Mouse (Mus musculus) intestine, postnatal 0 days (tissue): Measurements from ENCODE around the gene Cul4b. TPM values are rescaled to one million over a fixed set of nuclear protein-coding genes. Genes with fewer than 3 reads are reported as not detected.

Source experiments
- ATAC-seq: fragments of 200-750 bp; cut with Nextera tagmentation; 2 replicates; pipeline ENCODE4 v1.8.0; 2017; ENCODE audit warnings: mild to moderate bottlenecking, moderate TSS enrichment, moderate library complexity
- H3K27ac ChIP-seq: fragments of 300-500 bp; sonication (generic); 2 replicates; pipeline ENCODE4 v1.5.1; 2014; ENCODE audit warnings: mild to moderate bottlenecking, low read depth, low read length, moderate library complexity
- H3K27me3 ChIP-seq: fragments of 300-500 bp; sonication (generic); replicated peaks from 2 replicates; pipeline ENCODE4 v1.6.1; 2014; ENCODE audit warnings: low read length, mixed read lengths; ENCODE audit not compliant: control insufficient read depth, insufficient read depth
- H3K36me3 ChIP-seq: fragments of 300-500 bp; sonication (generic); 2 replicates; pipeline ENCODE4 v1.6.1; 2014; ENCODE audit warnings: mild to moderate bottlenecking, moderate library complexity; ENCODE audit not compliant: control insufficient read depth, insufficient read depth
- H3K4me1 ChIP-seq: fragments of 300-500 bp; sonication (generic); replicated peaks from 2 replicates; pipeline ENCODE4 v1.6.1; 2014; ENCODE audit warnings: antibody characterized with exemption, low read length, mixed read lengths; ENCODE audit not compliant: control insufficient read depth, insufficient read depth
- H3K4me2 ChIP-seq: fragments of 300-500 bp; sonication (generic); replicated peaks from 2 replicates; pipeline ENCODE4 v1.6.1; 2014; ENCODE audit warnings: low read depth, mild to moderate bottlenecking, moderate library complexity
- H3K4me3 ChIP-seq: fragments of 300-500 bp; sonication (generic); 2 replicates; pipeline ENCODE4 v1.5.1; 2014; ENCODE audit warnings: low read depth, low read length
- H3K9ac ChIP-seq: fragments of 300-500 bp; sonication (generic); 2 replicates; pipeline ENCODE4 v1.6.1; 2014; ENCODE audit warnings: mild to moderate bottlenecking, low read depth, low read length
- H3K9me3 ChIP-seq: fragments of 300-500 bp; sonication (generic); 2 replicates; pipeline ENCODE4 v1.6.1; 2016; ENCODE audit warnings: mixed run types; ENCODE audit not compliant: control insufficient read depth
- CTCF ChIP-seq: sonication (generic); IDR thresholded peaks from 2 replicates; pipeline ENCODE4 v1.5.1; 2016; ENCODE audit warnings: low read depth, mild to moderate bottlenecking, control low read depth, antibody characterized with exemption, moderate library complexity
- WGBS: fragments of 180-500 bp; shearing (Covaris S2); extraction: QIAGEN DNeasy Blood & Tissue Kit; methylation state at CpG from one replicate; pipeline ENCODE4 v1.1.7; 2014; 5-methylcytosine and 5-hydroxymethylcytosine counted together
- polyA plus RNA-seq: library from polyadenylated mRNA; unstranded; fragments of >200 nt; fragmentation: Nextera tagmentation; extraction: Ambion mirVana; gene quantifications from 2 replicates; pipeline ENCODE4 v1.2.1, GENCODE M21; 2015

The Cul4b gene
- 12.7 and 12.9 TPM in 2 replicates for polyA plus RNA-seq

GRCm38 (mm10) chrX:38576078-38576477, at the start of gene Cul4b:
Cul4b (minus strand) TSS chrX:38576196.
- no peak for ATAC-seq
- 84% methylated on average over 15 of the region's 15 CpGs for WGBS
- Histone ChIP-seq H3K36me3 (no peaks in the 10 kb centered on the region), H3K9me3 (no peaks in the 10 kb centered on the region), H3K4me1 (no peaks in the 10 kb centered on the region), H3K4me3 (no peak within 1 kb of the TSS), H3K4me2 (no peak within 1 kb of the TSS), H3K27ac (no peak within 1 kb of the TSS), H3K9ac (no peak within 1 kb of the TSS), H3K27me3 (no peaks in the 10 kb centered on the region)
- no peak for TF ChIP-seq CTCF

- Histone ChIP-seq H3K4me1 (no peaks in the 10 kb centered on the region), H3K36me3 (no peaks in the 10 kb centered on the region), H3K9ac (peak overlapping the region; percentile 35; the same call in 1 of the 2 replicates), H3K27ac (peak overlapping the region; percentile 79), H3K9me3 (no peaks in the 10 kb centered on the region), H3K4me3 (peak overlapping the region; percentile 49), H3K27me3 (no peaks in the 10 kb centered on the region), H3K4me2 (peak overlapping the region; percentile 62)
- TF ChIP-seq CTCF = no peak
- WGBS = 16% methylated on average over 3 of the region's 3 CpGs
- ATAC-seq = peak; percentile 45
Observed at GRCm38 (mm10) chrX:38600995-38601369, 25.0 kb upstream of the Cul4b start.

- no peak for TF ChIP-seq CTCF
- peak; percentile 81 for ATAC-seq
- peak within 1 kb of the TSS; percentile 35; the same call in 1 of the 2 replicates for H3K9ac ChIP-seq
- peak within 1 kb of the TSS; percentile 62 for H3K4me2 ChIP-seq
- no peaks in the 10 kb centered on the region for H3K4me1 ChIP-seq
- peak within 1 kb of the TSS; percentile 79 for H3K27ac ChIP-seq
- WGBS = 17% methylated on average over 26 of the region's 26 CpGs
- H3K27me3 ChIP-seq = no peaks in the 10 kb centered on the region
- H3K36me3 ChIP-seq = no peaks in the 10 kb centered on the region
- no peaks in the 10 kb centered on the region for H3K9me3 ChIP-seq
- peak within 1 kb of the TSS; percentile 49 for H3K4me3 ChIP-seq
Observed at GRCm38 (mm10) chrX:38600177-38600994, 24.4 kb upstream of the Cul4b start, which contains the start of gene Mcts1. Mcts1 (plus strand) TSS chrX:38600578.

GRCm38 (mm10) chrX:38593180-38593889, 17.3 kb upstream of the Cul4b start:
- Histone ChIP-seq H3K27me3 (no peaks in the 10 kb centered on the region), H3K9me3 (no peaks in the 10 kb centered on the region), H3K36me3 (no peaks in the 10 kb centered on the region), H3K27ac (no peak overlapping the region), H3K9ac (no peak overlapping the region), H3K4me1 (no peaks in the 10 kb centered on the region), H3K4me2 (no peak overlapping the region), H3K4me3 (no peak overlapping the region)
- no peak for ATAC-seq
- TF ChIP-seq CTCF = no peak
- WGBS = 50% methylated on average over 5 of the region's 5 CpGs

GRCm38 (mm10) chrX:38591749-38592148, 15.8 kb upstream of the Cul4b start:
- Histone ChIP-seq H3K4me2 (no peak overlapping the region), H3K36me3 (no peaks in the 10 kb centered on the region), H3K27me3 (no peaks in the 10 kb centered on the region), H3K27ac (no peak overlapping the region), H3K4me3 (no peak overlapping the region), H3K9ac (no peak overlapping the region), H3K9me3 (no peaks in the 10 kb centered on the region), H3K4me1 (no peaks in the 10 kb centered on the region)
- TF ChIP-seq CTCF = no peak
- WGBS = 73% methylated on average over 3 of the region's 3 CpGs
- no peak for ATAC-seq

- Histone ChIP-seq H3K4me1 (no peaks in the 10 kb centered on the region), H3K4me2 (no peak overlapping the region), H3K27ac (no peak overlapping the region), H3K4me3 (no peak overlapping the region), H3K36me3 (no peaks in the 10 kb centered on the region), H3K9ac (no peak overlapping the region), H3K9me3 (no peaks in the 10 kb centered on the region), H3K27me3 (no peaks in the 10 kb centered on the region)
- no peak for TF ChIP-seq CTCF
- no peak for ATAC-seq
- 40% methylated on average over 4 of the region's 4 CpGs for WGBS
Observed at GRCm38 (mm10) chrX:38589827-38590226, 13.8 kb upstream of the Cul4b start.
